Mouse (Mus musculus) G1E-ER4 (cell line): ENCODE data around the gene Tcp11l1. TPM values are rescaled to one million over a fixed set of nuclear protein-coding genes. Genes with fewer than 3 reads are reported as not detected.

Source experiments
- GATA1 ChIP-seq: IDR thresholded peaks from one replicate; pipeline ENCODE4 v1.8.0; 2012; ENCODE audit warnings: low read length, inconsistent platforms
- polyA plus RNA-seq: library from polyadenylated mRNA; stranded (reverse); fragments of >175 nt; gene quantifications from 2 replicates; pipeline ENCODE4 v1.2.3, GENCODE M21; 2012

Tcp11l1 gene
- polyA plus RNA-seq, 1 experiment = 11.1 TPM

- TF ChIP-seq GATA1 = no peak
These were observed 26.6 kb downstream of the Tcp11l1 start for GRCm38 (mm10) chr2:104685418-104685817.

GRCm38 (mm10) chr2:104684771-104685170 is 27.2 kb downstream of the Tcp11l1 start:
- no peak for TF ChIP-seq GATA1

- no peak for TF ChIP-seq GATA1
These were observed 34.6 kb downstream of the Tcp11l1 start for GRCm38 (mm10) chr2:104677326-104677725.

GRCm38 (mm10) chr2:104671724-104672123 is 40.2 kb downstream of the Tcp11l1 start:
- TF ChIP-seq GATA1 = no peak

- TF ChIP-seq GATA1 = no peak
These were observed 42.7 kb downstream of the Tcp11l1 start for GRCm38 (mm10) chr2:104669122-104669804.

- no peak for TF ChIP-seq GATA1
These were observed 48.4 kb downstream of the Tcp11l1 start for GRCm38 (mm10) chr2:104663372-104664100.

- TF ChIP-seq GATA1 = no peak
These were observed 53.3 kb downstream of the Tcp11l1 start for GRCm38 (mm10) chr2:104658659-104659058.

GRCm38 (mm10) chr2:104615985-104616711 is 95.8 kb downstream of the Tcp11l1 start:
- no peak for TF ChIP-seq GATA1

- no peak for TF ChIP-seq GATA1
These were observed 97.2 kb downstream of the Tcp11l1 start for GRCm38 (mm10) chr2:104614786-104615185.

Other genes with a start within 250 kb of the Tcp11l1 start
- 10.1 and 11.1 TPM in 2 replicates for gene Hipk3, start 217.7 kb downstream of the Tcp11l1 start, polyA plus RNA-seq
- 4.0 and 7.1 TPM in 2 replicates for gene Cstf3, start 121.6 kb downstream of the Tcp11l1 start, polyA plus RNA-seq
- not detected in 2 replicates for gene Pin1rt1, start 4.2 kb upstream of the Tcp11l1 start, polyA plus RNA-seq
- 1.7 and 2.0 TPM in 2 replicates for gene Depdc7, start 30.7 kb upstream of the Tcp11l1 start, polyA plus RNA-seq
- 2.3 and 2.9 TPM in 2 replicates for gene Qser1, start 104.6 kb upstream of the Tcp11l1 start, polyA plus RNA-seq
- gene Prrg4, start 137.7 kb upstream of the Tcp11l1 start, polyA plus RNA-seq = not detected in 2 replicates
- gene Ccdc73, start 155.6 kb upstream of the Tcp11l1 start, polyA plus RNA-seq = 0.43 TPM in 1 of 2 replicates, not detected in the other